10 mouse cellular contexts compared by ENCODE assay signal in the genomic region with DNA sequence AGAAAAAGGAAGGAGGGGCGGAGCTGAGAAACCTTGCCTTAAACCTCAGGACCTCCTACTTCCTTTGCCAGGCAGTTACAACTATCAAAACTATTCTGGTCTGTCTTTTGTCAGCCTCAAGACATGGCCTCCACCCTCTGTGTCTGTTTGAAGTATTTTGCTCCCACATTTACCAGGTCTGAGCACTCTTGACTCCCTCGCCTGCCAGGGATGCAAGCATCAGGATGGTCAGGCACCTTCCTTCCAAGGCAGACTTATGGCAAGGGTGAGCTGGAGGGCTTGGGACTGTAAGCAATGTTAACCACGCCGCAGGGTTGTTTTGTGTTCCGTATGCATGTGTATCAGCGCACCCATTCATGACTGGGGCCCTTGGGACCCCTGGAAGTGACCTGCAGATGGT. TPM values are rescaled to one million over a fixed set of nuclear protein-coding genes. Genes with fewer than 3 reads are reported as not detected.
DNase-seq lines count a peak whose midpoint lies in the region; ATAC-seq and TF ChIP-seq lines count a peak whose summit lies in the region.
"Had no signal": no experiment of that assay in that cellular context is flagged by ENCODE, and none has a peak within 500 bp of the region (broad histone marks: within the 10 kb centered on the region; RNA-seq: fewer than 3 reads in every experiment).

No protein-coding gene starts in this region.

- H3K4me2 ChIP-seq in kidney, embryonic 15.5 days, result no peak overlapping the region
- peak overlapping the region; percentile 24; the same call in 1 of the 2 replicates for H3K4me2 ChIP-seq in intestine, postnatal 0 days (replicated peaks; ENCODE audit: low read depth)
- H3K4me2 ChIP-seq: neural tube, embryonic 13.5 days had no signal

- no peak for DNase-seq in kidney, postnatal 10 days
- peak; percentile 64 for DNase-seq in MEL (ENCODE audit: low read depth, low spot score)
- DNase-seq in thymus, postnatal 0 days (ENCODE audit: low spot score), result peak; percentile 75
- DNase-seq in urinary bladder, postnatal 25 days (ENCODE audit: low spot score), result no peak
- DNase-seq in cerebellum, adult 11-12 months, result no peak
- DNase-seq: lung, postnatal 14 days had no signal

- peaks cover 27% of the 10 kb centered on the region for H3K36me3 ChIP-seq in kidney, embryonic 15.5 days
- H3K36me3 ChIP-seq in MEL (ENCODE audit: control insufficient read depth in 1 of 2, insufficient read depth in 2 of 2, low read length in 2 of 2), result peaks cover 0 to 5% of the 10 kb centered on the region in 2 experiments; a peak in 2 of 4 replicates
- peaks cover 12% of the 10 kb centered on the region for H3K36me3 ChIP-seq in intestine, postnatal 0 days (ENCODE audit: control insufficient read depth, insufficient read depth)

- peaks cover 5% of the 10 kb centered on the region for H3K79me2 ChIP-seq in MEL (ENCODE audit: control insufficient read depth, insufficient read depth, low read length, poor library complexity)

- 0 out of 2 replicates have a peak overlapping the region, but pooled peaks have one; percentile 14 for H3K27ac ChIP-seq in kidney, embryonic 15.5 days
- peak overlapping the region; percentile 38 for H3K27ac ChIP-seq in MEL (ENCODE audit: control insufficient read depth, low read depth, low read length)
- 0 out of 2 replicates have a peak overlapping the region, but pooled peaks have one; percentile 21 for H3K27ac ChIP-seq in intestine, postnatal 0 days (ENCODE audit: low read depth, low read length)
- H3K27ac ChIP-seq: neural tube, embryonic 13.5 days had no signal

- WGBS in kidney, embryonic 15.5 days, result 77% methylated on average over 6 of the region's 6 CpGs
- WGBS in intestine, postnatal 0 days, result 67% methylated on average over 6 of the region's 6 CpGs

- H3K4me1 ChIP-seq in kidney, embryonic 15.5 days, result peaks cover 30% of the 10 kb centered on the region
- peaks cover 8 to 17% of the 10 kb centered on the region in 2 experiments for H3K4me1 ChIP-seq in MEL (ENCODE audit: control insufficient read depth in 1 of 2, insufficient read depth in 2 of 2, low read length in 2 of 2)
- H3K4me1 ChIP-seq in intestine, postnatal 0 days (replicated peaks; ENCODE audit: control insufficient read depth, insufficient read depth, low read length), result no peaks in the 10 kb centered on the region

- H3K9me3 ChIP-seq in kidney, embryonic 15.5 days (replicated peaks), result no peaks in the 10 kb centered on the region
- H3K9me3 ChIP-seq in MEL (replicated peaks; ENCODE audit: insufficient read depth, low read length), result no peaks in the 10 kb centered on the region
- H3K9me3 ChIP-seq in intestine, postnatal 0 days (ENCODE audit: control insufficient read depth), result no peaks in the 10 kb centered on the region
- H3K9me3 ChIP-seq: neural tube, embryonic 13.5 days had no signal

- TF ChIP-seq EP300 in MEL (IDR thresholded peaks at IDR 0.05; ENCODE audit: low read depth in 1 of 2, low read length in 2 of 2), result no peak

- no peak for TF ChIP-seq POLR2A in MEL (IDR thresholded peaks at IDR 0.05; ENCODE audit: control insufficient read depth in 1 of 2, insufficient read depth in 1 of 2, low read depth in 1 of 2, low read length in 2 of 2, poor library complexity in 1 of 2)

- no peak overlapping the region for H3K9ac ChIP-seq in kidney, embryonic 15.5 days
- H3K9ac ChIP-seq in MEL (ENCODE audit: control insufficient read depth, low read depth, low read length, poor library complexity, severe bottlenecking), result peak overlapping the region; percentile 34; the same call in 1 of the 2 replicates
- no peak overlapping the region for H3K9ac ChIP-seq in intestine, postnatal 0 days (ENCODE audit: low read depth, low read length)

- H3K4me3 ChIP-seq in kidney, embryonic 15.5 days (replicated peaks), result no peak overlapping the region
- peak overlapping the region in 1 of 2 experiments; percentile 82; a peak in 2 of 4 replicates for H3K4me3 ChIP-seq in MEL (ENCODE audit: control insufficient read depth in 1 of 2, insufficient read depth in 1 of 2, low read depth in 2 of 2, low read length in 2 of 2)
- no peak overlapping the region for H3K4me3 ChIP-seq in intestine, postnatal 0 days (ENCODE audit: low read depth, low read length)
- H3K4me3 ChIP-seq: neural tube, embryonic 13.5 days had no signal

- TF ChIP-seq RAD21 in MEL (IDR thresholded peaks at IDR 0.05; ENCODE audit: low read depth, low read length), result no peak

- no peak for ATAC-seq in kidney, embryonic 15.5 days (replicated peaks; ENCODE audit: low FRiP score)
- no peak for ATAC-seq in intestine, postnatal 0 days
- no peak for ATAC-seq in erythroblast, adult 5-6 weeks (replicated peaks; ENCODE audit: low FRiP score, poor library complexity, severe bottlenecking)

- TF ChIP-seq CTCF in MEL (IDR thresholded peaks at IDR 0.05 in 2 of 3, conservative IDR thresholded peaks at IDR 0.05 in 1 of 3; ENCODE audit: control insufficient read depth in 1 of 3, insufficient read depth in 1 of 3, low read depth in 2 of 3, low read length in 3 of 3, poor library complexity in 1 of 3, severe bottlenecking in 1 of 3), result no peak
- no peak for TF ChIP-seq CTCF in intestine, postnatal 0 days (IDR thresholded peaks at IDR 0.05; ENCODE audit: low read depth)

- H3K27me3 ChIP-seq in kidney, embryonic 15.5 days, result no peaks in the 10 kb centered on the region
- no peaks in the 10 kb centered on the region for H3K27me3 ChIP-seq in MEL (ENCODE audit: control insufficient read depth in 1 of 2, insufficient read depth in 2 of 2, low read length in 2 of 2)
- no peaks in the 10 kb centered on the region for H3K27me3 ChIP-seq in intestine, postnatal 0 days (replicated peaks; ENCODE audit: control insufficient read depth, insufficient read depth, low read length)

TF ChIP-seq in MEL, 35 proteins besides CTCF, POLR2A, EP300 and RAD21:
- TF ChIP-seq HCFC1 (IDR thresholded peaks at IDR 0.05; ENCODE audit: low read depth, low read length), result no peak
- TF ChIP-seq TBP (IDR thresholded peaks at IDR 0.05; ENCODE audit: low read depth, low read length), result peak; percentile 29; the same call in 1 of the 2 replicates
- 0 out of 2 replicates have a peak, but pooled peaks have one; percentile 29 for TF ChIP-seq SIN3A (IDR thresholded peaks at IDR 0.05; ENCODE audit: low read length)
- peak; percentile 30; the same call in 1 of the 2 replicates for TF ChIP-seq MXI1 (IDR thresholded peaks at IDR 0.05; ENCODE audit: low read depth, low read length)

RNA-seq across cellular contexts. Expression of gene Fnbp1, which starts 1.5 kb away (rescaled TPM):
- polyA plus RNA-seq in kidney, embryonic 15.5 days (2015; fragmentation: Nextera tagmentation; extraction: Ambion mirVana), result 19.1 and 22.4 TPM in 2 replicates
- total RNA-seq in MEL (2012; rRNA removed), result 3.4 and 4.7 TPM in 2 replicates
- 10 to 100 TPM in 1 of 2 experiments, not detected in 1; 17.5 TPM for polyA plus RNA-seq in MEL (2012; ENCODE audit: insufficient read depth in 1 of 2, insufficient read length in 2 of 2, low read depth in 1 of 2, low replicate concordance in 2 of 2, missing spikeins in 1 of 2)
- 10.4 and 11.8 TPM in 2 replicates for polyA plus RNA-seq in intestine, postnatal 0 days (2015; fragmentation: Nextera tagmentation; extraction: Ambion mirVana)
- 45.6 and 59.9 TPM in 2 replicates for polyA plus RNA-seq in thymus, postnatal 0 days (2015; fragmentation: Nextera tagmentation; extraction: Ambion mirVana)
- 15.5 and 20.4 TPM in 2 replicates for total RNA-seq in erythroblast, adult 5-6 weeks (2015; ENCODE audit: low replicate concordance)
- 2.9 and 6.1 TPM in 2 replicates for total RNA-seq in erythroblast, adult 5-6 weeks (2017; ENCODE audit: low replicate concordance)

RNA-seq across cellular contexts. Expression of gene Gpr107, which starts 8.8 kb away (rescaled TPM):
- polyA plus RNA-seq in kidney, embryonic 15.5 days (2015; fragmentation: Nextera tagmentation; extraction: Ambion mirVana), result 37.0 and 37.9 TPM in 2 replicates
- 18.3 and 20.0 TPM in 2 replicates for total RNA-seq in MEL (2012; rRNA removed)
- polyA plus RNA-seq in MEL (2012; ENCODE audit: insufficient read depth in 1 of 2, insufficient read length in 2 of 2, low read depth in 1 of 2, low replicate concordance in 2 of 2, missing spikeins in 1 of 2), result 10 to 100 TPM in 1 of 2 experiments, not detected in 1; 16.4 TPM
- 46.8 and 48.3 TPM in 2 replicates for polyA plus RNA-seq in intestine, postnatal 0 days (2015; fragmentation: Nextera tagmentation; extraction: Ambion mirVana)
- polyA plus RNA-seq in thymus, postnatal 0 days (2015; fragmentation: Nextera tagmentation; extraction: Ambion mirVana), result 21.7 and 24.1 TPM in 2 replicates
- 2.5 and 10.7 TPM in 2 replicates for total RNA-seq in erythroblast, adult 5-6 weeks (2015; ENCODE audit: low replicate concordance)
- total RNA-seq in erythroblast, adult 5-6 weeks (2017; ENCODE audit: low replicate concordance), result 11.7 TPM in 2 replicates

Comparison
In these comparisons a context has a peak if more than half of its experiments do, and no peak if none do; other contexts are left out.
1. DNase-seq: peak in MEL (single experiment) and thymus, postnatal 0 days (single experiment); none in kidney, postnatal 10 days (single experiment), urinary bladder, postnatal 25 days (single experiment) and cerebellum, adult 11-12 months (single experiment).
2. Peak in every context shown above with its lines, with median percentiles within 50 percentile points of each other: H3K27ac ChIP-seq.